In the genomic region with DNA sequence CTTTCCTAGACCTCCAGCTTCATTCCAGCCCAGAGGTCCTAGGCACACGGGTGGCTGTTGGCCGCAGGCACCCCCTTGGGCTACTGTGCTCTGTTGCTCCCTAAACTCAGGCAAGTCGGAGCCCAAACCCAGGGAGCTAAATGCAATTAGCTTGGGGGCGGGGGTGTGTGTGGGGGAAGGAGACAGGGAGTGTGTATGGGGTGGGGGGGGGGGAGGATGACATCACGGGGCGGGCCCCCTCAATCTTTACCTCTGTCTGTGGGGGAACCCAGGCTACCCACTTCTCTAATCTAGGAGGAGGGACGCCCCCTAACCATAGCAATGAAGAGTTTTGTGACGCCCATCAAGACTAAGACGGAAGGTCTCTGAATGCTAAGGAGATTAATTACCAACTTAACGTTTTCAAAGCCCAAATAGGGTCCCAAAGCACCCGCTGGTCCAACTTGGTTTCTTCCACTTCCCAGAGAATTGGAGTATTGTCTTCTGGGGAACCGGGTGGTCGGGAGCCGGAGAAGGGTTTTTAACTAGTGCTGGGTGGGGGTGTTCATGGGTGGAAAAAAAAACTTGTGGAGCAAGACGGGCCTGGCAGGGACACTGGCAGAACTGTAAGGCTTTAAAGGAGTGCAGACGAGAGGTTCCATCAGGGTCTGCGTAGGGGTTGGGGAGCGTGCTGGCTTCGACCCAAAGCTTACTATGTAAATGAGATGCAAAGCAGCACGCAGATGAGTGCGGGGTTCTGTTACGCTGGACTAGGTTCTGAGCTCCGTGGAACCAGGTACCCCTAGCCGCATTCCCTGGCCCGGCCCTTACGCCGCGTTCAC, we compare ENCODE assay signal across 1 mouse cellular context.
TF ChIP-seq lines count a peak whose summit lies in the region.

A gene (minus strand): TSS at position 100 of the 821 bp plus-strand sequence.

TF ChIP-seq in CH12.LX, 34 proteins besides CTCF, POLR2A, EP300 and RAD21 (continued from another document):
- TF ChIP-seq RCOR1 (conservative IDR thresholded peaks at IDR 0.05; ENCODE audit: low read depth, low read length) (no peak), MEF2A (IDR thresholded peaks at IDR 0.05; ENCODE audit: borderline replicate concordance, low read depth, low read length) (no peak), SMC3 (IDR thresholded peaks at IDR 0.05; ENCODE audit: low read depth, low read length) (no peak), E2F4 (IDR thresholded peaks at IDR 0.05; ENCODE audit: insufficient replicate concordance, low read depth, low read length) (no peak), MAFK (IDR thresholded peaks at IDR 0.05; ENCODE audit: insufficient replicate concordance, low read length) (no peak), ZC3H11A (IDR thresholded peaks at IDR 0.05; ENCODE audit: low read depth, low read length) (no peak), USF2 (conservative IDR thresholded peaks at IDR 0.05; ENCODE audit: low read depth, low read length) (no peak), PAX5 (IDR thresholded peaks at IDR 0.05; ENCODE audit: low read length) (no peak), MXI1 (IDR thresholded peaks at IDR 0.05; ENCODE audit: low read depth, low read length) (no peak), NELFE (IDR thresholded peaks at IDR 0.05; ENCODE audit: low read depth, low read length) (0 out of 2 replicates have a peak, but pooled peaks have one; percentile 48), IRF4 (IDR thresholded peaks at IDR 0.05; ENCODE audit: low read depth, low read length) (peak; percentile 33; the same call in 1 of the 2 replicates), CHD2 (IDR thresholded peaks at IDR 0.05; ENCODE audit: low read length) (peak; percentile 64), KAT2A (IDR thresholded peaks at IDR 0.05; ENCODE audit: insufficient replicate concordance, low read length) (no peak), POLR2AphosphoS2 (IDR thresholded peaks at IDR 0.05; ENCODE audit: low read depth, low read length) (no peak), JUN (IDR thresholded peaks at IDR 0.05; ENCODE audit: insufficient read depth, low read depth, low read length) (no peak), ZMIZ1 (IDR thresholded peaks at IDR 0.05; ENCODE audit: low read depth, low read length) (no peak), GABPA (IDR thresholded peaks at IDR 0.05; ENCODE audit: insufficient replicate concordance, low read depth, low read length) (no peak), JUND (conservative IDR thresholded peaks at IDR 0.05; ENCODE audit: low read depth, low read length) (no peak), MYC (IDR thresholded peaks at IDR 0.05; ENCODE audit: low read depth, low read length) (no peak), MAZ (IDR thresholded peaks at IDR 0.05; ENCODE audit: low read depth, low read length) (peak; percentile 67; the same call in 1 of the 2 replicates)
